Mouse (Mus musculus) gastrocnemius, postnatal 25 days (tissue): ENCODE measurements around the gene Esrp2. TPM values are rescaled to one million over a fixed set of nuclear protein-coding genes. Genes with fewer than 3 reads are reported as not detected.

Source experiments
- DNase-seq: peaks from one replicate; pipeline ENCODE4 v3.0.0; 2022
- total RNA-seq, 2 experiments: library from RNA; stranded (reverse); gene quantifications; 1 replicate in 1 of 2; 2 replicates in 1 of 2; pipeline ENCODE4 v1.2.3; 2021

Gene Esrp2
- total RNA-seq, 2 experiments from 2014 or later = 0.46 TPM; not detected in 1

DNA sequence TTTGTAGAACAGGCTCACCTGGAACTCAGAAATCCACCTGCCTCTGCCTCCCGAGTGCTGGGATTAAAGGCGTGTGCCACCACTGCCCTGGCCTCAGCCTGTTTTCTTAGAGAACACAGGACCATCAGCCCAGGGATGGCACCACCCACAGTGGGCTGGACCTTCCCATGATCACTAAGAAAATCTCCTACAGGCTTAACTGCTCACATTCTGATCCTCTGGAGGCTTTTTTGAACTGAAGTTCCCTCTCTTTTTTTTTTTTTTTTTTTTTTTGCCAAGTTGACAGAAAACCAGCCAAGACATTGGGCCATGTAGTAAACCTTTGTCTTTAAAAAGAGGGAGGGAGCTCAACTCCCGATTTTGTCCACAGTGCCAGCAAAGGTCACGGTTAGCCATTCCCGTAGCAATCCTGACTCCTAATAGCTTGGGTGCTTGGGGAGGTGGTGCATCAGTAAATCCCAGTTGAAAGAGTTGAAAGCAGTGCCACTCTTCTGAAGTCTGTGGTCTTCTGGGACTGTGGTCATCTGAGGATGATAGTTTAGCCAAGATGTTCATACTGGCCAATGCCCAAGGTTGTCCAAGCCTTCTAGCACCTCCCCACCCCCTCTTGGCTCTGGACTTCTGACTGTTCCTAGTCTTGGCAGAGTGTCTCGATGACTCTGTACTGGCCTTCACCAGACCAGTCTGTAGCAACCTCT is 11.2 kb upstream of the Esrp2 start:
- DNase-seq = peak; percentile 70

DNA sequence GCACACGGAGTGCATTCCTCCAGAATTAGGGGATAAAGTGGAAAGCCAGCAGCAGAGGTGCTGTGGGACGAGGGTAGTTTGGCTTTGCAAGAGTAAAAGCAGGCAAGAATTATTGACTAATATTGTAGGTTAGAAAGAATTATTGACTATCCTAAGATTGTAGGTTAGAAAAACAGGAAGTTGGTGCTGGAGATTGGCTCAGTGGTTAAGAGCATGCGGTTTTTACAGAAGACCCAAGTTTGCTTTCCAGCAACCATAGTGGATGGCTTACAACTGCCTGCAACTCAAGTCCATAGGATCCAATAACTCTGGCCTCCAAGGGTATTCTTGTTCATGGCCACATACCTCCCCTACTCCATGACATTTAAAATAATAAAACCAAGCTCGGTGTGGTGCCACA is 9.2 kb upstream of the Esrp2 start:
- no peak for DNase-seq

DNA sequence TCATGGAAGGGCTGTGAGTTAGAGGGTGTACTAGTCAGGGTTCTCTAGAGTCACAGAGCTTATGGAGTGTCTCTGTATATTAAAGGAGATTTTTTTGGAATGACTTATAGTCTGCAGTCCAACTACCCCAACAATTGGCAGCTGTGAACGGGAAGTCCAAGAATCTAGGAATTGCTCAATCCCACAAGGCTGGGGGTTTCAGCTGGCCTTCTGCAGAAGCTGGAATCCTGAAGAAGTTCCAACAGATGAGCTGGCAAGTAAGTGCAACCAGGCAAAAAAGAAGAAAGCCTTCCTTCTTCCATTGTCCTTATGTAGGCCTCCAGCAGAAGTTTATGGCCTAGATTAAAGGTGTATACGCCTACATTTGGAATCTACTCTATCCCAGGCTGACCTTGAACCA is 8.6 kb upstream of the Esrp2 start:
- peak; percentile 33 for DNase-seq

DNA sequence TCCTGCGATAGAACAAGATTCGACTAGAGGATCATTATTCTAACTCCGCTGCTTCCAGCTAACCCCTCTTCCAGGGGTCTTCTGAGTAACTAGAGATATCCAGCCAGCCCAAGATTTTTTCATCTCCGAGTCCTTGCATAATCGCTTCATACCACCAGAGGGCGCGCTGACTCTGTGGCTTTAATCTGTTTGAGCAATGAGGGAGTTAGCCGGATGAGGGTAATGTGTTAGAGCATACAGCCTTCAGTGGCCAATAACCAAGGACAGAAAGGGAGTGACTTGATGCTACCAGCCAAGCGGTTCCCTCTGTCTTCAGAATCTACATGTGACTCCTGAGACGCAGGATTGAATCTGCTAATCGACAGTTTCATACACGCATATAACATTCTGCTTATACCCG is 4.0 kb upstream of the Esrp2 start:
- peak; percentile 63 for DNase-seq

DNA sequence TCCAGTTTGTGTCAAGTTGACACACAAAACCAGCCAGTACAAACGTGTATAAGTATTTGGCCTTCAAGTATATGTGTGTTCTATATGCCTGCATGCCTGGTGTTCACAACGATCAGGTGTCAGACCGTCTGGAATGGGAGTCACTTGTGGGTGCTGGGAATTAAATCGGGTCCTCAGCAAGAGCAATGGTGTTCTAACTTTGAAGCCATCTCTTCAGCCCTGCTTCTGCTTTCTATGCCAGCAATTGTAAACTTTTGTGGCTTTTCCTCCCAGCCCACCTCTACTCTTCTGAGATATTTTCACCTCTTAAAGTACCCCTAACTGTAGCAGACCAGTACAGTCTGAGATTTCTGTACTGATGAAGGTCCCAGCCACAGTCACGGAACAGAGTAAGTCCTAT is 3.4 kb upstream of the Esrp2 start:
- DNase-seq = no peak

DNA sequence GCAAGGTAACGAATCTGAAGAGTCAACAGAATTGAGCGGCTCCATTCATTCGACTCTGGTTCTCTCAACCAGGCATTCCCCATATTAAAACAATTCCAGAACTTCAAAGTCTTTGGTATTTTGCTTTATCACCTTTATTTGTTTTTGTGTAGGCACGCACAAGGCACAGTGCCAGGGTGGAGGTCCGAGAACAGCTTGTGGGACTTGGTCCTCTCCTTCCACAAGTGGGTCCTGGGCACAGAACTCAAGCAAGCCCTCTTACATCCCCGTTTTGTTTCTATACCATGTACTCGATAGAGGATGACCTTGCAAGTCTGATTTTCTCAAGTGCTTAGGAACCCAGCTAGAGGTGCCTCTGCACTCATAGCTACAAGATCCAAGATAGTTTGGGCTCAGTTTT is 1.8 kb upstream of the Esrp2 start:
- no peak for DNase-seq

DNA sequence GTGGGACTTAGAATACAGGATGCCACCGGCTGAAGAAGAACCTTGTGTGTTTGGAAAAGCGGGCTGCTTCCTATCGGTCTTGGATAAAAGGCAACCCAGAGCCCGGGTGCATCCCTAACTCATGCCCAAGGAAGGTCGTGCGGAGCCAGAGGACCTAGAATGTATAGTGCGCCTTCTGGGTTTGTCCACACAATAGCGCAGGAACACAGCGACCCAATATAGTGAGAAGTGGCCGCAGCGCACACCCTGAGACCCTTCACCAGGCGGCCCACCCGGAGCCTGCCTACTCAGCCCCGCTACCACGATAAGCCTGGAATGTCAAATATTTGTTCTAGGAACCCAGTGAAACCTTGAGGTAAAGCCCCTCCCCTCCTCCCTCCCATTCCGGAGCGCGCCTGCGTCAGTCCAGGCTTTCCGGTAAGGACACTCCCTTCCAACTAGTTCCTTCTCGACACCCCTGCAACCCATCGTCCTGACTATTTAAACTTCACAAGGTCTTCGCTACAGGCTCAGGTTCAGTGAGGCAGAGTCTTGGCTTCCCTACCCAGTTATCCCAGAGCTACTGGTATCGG is 1.2 kb upstream of the Esrp2 start:
- peak; percentile 37 for DNase-seq

DNA sequence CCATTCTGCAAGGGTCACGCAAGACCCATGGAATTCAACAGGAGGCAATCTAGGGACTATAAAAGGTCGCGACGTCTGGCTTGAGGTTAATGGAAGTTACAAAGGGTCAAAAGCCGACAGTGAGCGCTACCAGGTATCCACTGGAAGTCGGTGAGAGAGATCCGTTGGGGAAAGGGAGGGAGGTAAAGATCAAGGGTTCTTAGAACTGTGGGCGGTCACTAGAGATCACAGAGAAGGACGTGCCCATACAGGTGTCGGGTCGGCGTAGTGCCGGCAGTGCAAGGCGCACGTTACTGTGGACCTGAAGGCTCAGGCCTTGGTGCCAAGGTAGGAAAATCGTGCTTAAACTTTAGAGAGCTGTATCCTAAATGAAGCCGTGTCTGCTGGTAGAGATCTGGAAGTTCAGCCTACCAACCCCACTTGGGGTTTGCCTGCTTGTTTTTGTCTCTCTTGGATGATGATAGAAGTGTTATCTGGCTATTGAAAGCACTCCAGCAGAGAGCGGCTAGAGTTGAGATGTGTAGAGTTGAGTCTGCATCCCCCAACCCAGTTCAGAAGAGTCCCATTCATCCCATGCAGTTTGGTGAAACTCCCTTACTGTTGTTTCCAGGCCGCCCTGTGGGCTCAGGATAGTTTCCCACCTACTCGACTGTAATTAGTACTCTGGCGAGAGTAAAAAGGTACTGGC is 588 bp upstream of the Esrp2 start:
- no peak for DNase-seq

DNA sequence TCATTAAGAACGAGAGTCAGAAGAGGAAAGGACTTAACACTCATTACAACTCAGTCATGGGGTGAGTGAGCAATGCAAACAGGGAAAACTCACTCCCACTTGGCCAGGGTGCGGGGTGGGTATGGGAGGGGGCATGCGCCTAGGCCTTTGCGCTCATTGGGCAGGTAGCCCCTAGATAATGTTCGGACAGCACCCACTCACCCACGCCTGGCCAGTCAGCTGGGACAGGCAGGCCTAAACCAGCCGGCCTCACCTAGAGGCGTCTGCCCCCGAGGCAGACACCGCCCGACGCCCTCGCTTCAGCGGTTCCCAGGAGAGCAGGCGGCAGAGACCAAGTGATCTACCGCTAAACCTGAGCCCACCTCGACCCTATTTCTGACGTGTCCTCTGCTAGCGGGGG is 1.1 kb downstream of the Esrp2 start:
- no peak for DNase-seq

DNA sequence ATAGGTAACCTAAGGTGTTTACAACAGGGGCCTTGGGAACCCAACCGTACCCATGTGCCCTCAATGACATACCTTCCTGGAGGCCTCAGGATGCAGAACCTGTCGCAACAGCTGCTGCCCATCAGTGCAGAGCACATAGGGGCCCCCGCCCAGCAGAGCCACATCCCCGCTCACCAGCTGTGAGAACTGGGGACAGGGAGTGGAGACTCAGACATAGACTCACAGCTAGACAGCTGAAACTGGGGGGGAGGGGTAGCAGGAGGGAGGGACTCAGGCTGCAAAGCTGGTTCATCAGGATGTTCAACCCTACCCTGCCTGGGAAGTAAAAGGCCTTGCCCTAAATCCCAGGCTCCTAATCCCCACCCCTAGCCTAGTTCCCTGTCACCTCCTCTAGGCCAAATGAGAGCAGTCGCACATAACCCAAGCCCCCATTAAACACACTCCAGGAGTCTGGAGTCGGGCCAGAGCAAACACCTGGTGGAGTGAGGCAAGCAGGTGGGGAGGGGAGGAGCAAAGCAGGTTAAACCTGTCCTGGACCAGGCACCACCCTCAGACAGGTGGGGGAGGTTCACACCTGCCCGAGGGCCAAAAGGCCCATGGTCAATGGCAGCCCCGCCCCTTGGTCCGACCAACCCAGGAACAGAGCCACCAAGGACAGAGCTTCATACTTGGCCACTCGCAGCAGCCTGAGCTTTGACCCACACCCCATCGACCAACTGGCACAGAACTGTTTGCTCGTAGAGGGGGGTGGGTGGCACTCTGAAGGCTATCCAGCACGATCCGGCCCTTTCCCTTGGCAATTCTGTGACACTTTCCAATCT is 1.8 kb downstream of the Esrp2 start:
- no peak for DNase-seq

DNA sequence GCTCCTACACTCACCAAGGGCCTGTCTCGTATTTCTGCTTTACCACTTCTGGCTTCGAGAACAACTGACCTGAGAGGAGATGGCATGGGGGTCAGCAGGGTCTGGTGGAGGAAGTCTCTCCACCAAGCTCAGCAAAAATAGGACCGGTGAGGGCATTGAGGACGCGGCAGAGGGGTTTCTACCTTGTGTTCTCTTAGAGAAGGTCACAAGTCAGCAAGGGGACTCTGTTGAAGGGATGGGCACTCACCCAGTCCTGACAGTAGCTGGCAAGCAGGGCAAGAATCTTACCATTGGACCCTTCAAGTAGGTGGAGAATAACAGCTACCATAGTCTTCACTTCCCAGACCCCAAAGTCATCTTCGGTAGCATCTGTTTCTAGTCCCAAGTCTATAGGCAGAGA is 2.8 kb downstream of the Esrp2 start:
- no peak for DNase-seq

DNA sequence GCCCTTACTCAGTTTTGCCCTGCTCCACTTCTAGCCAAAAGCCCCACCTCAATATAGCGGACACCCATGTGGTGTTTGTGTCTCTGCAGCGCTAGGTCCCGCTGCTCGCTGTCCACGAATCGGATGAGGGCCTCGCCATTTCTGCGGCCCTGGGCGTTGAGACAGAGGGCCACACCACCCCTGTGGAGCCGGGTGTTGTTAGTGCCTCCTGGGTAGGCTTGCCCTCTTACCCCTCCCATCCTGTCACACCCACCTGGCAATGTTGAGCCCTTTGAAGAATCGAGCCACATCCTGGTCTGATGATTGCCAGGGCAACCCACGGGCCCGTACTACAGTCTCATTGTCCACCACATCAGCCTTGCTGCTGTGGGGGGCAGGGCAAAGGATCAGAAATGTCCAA is 3.2 kb downstream of the Esrp2 start:
- DNase-seq = no peak

DNA sequence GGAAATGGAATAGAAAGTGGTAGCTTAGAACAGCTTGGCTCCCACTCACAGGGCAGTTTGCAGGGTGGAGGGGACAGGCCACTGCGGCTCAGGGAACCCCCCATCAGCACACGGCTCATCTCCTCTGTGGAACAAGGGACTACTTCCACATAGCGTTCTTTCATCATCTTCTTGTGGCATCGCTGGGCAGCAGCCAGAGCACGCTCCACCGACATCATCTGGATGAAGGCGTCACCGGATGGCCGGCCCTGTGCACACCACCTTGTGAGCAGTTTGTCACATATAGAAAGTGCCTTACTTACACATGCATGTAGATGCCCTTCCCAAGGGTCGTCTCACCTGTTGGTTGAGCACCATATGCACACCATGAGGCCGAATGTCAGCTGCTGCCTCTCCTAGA is 4.4 kb downstream of the Esrp2 start:
- no peak for DNase-seq

DNA sequence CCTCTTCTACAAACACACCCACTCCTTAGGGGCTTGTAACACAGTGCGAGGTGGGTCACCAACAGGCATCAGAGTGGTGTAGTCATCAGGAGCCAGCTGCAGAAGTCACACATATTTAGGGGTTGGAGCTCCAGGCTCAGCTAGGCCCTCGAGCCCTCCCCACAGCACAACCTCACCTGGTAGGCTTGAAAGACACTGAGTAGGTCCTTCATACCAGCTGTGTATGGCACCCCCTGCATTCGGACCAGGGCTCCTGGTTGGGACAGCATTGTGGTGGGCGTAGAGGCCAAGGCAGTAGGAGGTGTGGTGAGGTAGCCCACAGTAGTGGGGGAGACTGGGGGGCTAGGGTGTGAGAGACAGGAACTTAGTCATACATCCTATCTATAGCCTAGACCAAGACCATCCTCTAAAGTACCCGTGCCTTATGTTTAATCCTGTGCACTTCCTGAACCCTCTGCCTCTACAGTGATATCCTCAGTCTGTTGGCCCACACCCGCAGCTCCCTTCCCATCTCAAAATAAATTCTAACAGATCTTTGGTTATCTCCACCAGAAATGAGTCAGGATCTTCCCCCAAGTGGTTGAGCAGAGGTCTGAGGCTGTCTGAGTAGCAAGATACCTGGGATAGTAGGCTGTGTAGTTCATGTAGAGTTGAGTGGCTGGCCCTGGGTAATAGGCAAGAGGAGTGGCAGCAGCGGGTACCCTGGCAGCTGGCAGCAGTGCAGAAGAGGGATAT is 5.1 kb downstream of the Esrp2 start:
- no peak for DNase-seq

DNA sequence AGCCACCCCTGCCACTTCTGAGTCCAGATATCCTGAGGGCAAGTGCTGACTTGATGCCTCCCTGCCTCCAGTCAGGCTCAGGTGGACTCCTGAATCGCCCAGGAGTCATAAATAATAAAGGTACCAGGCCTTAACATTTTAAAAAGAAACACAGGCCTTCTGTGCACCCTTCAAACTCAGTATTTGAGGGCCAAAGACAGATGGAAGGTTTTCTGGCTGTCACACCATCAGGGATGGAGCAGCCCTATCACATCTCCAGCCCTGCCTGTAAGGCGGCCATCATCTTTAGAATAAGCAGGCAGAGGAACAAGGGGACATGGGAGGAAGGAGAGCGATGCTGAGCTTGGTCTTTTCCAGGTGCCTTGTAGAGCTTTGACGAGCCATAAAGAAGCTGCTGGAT is 5.8 kb downstream of the Esrp2 start:
- DNase-seq = no peak

DNA sequence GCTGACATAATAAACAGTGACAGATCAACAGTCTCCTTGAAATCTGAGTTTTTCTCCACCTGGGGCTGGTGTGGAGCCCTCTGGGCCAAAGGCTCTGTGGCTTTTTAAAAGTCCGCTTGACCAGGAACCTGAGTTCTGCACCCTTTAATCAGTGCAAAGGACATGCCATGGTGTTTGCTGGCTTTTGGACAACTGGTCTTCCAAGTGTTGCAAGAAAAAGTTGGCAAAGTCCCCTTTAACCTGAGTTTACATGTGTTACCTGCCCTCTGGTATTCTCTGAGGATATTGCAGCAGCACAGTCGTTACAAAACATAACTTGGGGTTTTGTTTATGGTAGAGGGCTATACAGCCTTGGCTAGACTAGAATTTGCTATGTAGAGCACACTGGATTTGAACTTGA is 6.3 kb downstream of the Esrp2 start:
- no peak for DNase-seq

DNA sequence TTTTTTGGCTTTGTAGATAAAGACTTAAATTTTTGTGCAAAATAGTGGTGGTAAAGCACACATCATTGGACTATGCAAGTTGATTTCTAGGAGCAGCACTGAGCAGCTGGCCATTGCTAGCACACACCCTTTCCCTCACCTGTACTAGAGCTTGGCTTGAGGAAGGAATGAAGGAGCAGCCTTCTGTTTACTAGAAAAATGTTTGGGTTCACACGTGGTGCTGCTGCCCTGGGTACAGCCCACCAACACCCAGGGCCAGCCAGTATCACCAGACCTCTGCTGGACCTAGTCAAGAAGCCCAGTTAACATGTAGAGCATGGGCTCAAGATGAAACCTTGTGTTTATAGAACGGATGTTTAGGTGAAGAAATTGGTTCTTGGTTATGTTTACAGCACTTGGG is 6.8 kb downstream of the Esrp2 start:
- DNase-seq = no peak

DNA sequence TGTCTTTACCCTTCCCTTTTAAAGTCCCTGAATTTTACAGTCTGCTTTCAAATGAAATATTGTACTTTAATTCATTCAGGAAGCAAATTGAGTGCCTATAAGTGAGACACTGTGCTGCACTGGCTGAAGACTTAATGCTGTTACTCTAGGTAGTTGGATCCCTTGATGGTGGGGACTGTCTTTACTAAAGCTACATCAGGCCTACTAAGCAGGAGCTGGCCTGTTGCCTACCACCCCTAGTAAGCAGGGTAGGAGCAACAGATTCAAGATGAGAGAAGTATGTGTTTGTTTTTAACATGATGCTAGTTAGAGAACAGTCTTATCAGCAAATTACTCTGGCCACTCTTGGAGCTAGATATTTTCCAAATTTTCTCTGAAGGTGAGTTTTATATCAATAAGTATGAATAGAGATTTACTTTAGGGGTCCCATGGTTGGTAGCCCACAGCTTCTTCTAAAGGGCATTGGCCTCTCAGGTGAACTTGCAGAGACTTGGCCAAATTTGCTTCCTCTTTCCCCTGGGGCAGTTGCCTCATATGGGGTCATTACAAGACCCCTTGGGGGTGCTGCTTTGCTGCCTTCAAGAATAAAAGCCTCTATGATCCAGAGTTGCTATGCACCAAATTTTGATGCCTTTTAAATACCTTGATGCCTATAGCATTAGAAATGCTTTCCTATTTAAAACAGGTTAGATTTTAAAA is 7.4 kb downstream of the Esrp2 start:
- no peak for DNase-seq

DNA sequence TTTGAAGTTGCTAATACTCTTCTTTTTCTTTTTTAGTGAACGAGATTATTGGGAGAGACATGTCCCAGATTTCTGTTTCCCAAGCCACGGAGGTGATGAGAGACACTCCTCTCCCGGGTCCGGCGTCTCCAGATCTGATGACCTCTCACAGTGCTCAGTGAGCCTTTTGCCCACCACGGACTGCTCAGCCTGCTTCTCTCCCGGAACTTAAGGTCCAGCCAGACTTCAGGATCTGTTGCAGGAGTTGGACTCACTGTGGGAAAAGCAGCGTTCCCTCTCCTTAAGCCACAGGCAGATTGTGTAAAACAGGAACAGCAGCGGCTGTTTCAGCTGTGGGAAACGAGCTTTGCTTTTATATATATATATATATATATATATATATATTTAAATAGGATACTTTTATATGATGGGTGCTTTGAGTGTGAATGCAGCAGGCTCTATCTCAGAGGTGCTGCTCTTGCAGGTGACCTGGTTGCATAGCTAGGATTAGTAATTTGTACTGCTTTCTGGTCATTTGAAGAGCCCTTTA is 8.8 kb downstream of the Esrp2 start:
- DNase-seq = no peak

DNA sequence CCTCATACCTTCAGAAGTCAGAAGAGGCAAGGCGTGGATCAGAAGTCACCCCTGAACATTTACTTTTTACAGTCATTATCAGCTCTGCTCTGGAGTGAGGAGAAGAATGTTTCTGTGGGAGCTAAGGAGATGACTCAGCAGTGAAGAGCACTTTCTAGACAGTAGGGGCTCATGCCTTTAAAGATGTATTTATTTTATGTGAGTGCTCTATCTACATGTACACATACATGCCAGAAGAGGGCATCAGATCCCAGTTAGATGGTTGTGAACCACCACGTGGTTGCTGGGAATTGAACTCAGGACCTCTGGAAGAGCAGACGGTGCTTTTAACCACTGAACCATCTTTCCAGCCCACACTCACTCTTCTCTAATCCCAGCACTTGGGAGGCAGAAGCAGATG is 9.7 kb downstream of the Esrp2 start:
- no peak for DNase-seq

DNA sequence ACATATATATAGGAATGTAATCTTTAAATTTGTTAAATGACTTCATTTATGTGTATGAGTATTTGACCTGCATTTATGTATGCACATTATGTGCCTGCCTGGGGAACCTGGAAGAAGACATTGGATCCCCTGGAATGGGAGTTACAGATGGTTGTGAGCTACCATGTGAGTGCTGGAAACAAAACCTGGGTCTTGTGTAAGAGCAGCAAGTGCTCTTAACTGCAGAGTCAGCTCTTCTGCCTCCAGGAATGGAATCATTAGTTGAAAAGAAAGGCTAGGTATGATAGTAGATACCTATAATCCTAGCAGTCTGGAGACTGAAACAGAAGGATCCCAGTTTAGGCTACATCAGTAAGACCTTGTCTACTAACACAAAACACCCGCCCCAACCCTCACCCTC is 10.7 kb downstream of the Esrp2 start:
- DNase-seq = no peak
